Mouse (Mus musculus) stomach, postnatal 0 days (tissue): ENCODE measurements around the gene Nrxn3. TPM values are rescaled to one million over a fixed set of nuclear protein-coding genes. Genes with fewer than 3 reads are reported as not detected.

ENCODE experiments used
- ATAC-seq: fragments of 200-750 bp; cut with Nextera tagmentation; 2 replicates; pipeline ENCODE4 v1.8.0; 2017; ENCODE audit not compliant: low FRiP score, low TSS enrichment
- DNase-seq: peaks from one replicate; pipeline ENCODE4 v3.0.0-alpha.2; 2016; ENCODE audit warnings: low spot score
- H3K27ac ChIP-seq: fragments of 300-500 bp; sonication (generic); replicated peaks from 2 replicates; pipeline ENCODE4 v1.5.1; 2014; ENCODE audit warnings: mild to moderate bottlenecking, control low read depth
- H3K27me3 ChIP-seq: fragments of 300-500 bp; sonication (generic); 2 replicates; pipeline ENCODE4 v1.6.1; 2014; ENCODE audit warnings: low read length; ENCODE audit not compliant: control insufficient read depth, insufficient read depth
- H3K36me3 ChIP-seq: fragments of 300-500 bp; sonication (generic); 2 replicates; pipeline ENCODE4 v1.6.1; 2014; ENCODE audit warnings: low read length, mixed read lengths; ENCODE audit not compliant: control insufficient read depth, insufficient read depth
- H3K4me1 ChIP-seq: fragments of 300-500 bp; sonication (generic); replicated peaks from 2 replicates; pipeline ENCODE4 v1.6.1; 2014; ENCODE audit warnings: antibody characterized with exemption; ENCODE audit not compliant: control insufficient read depth, insufficient read depth
- H3K4me2 ChIP-seq: fragments of 300-500 bp; sonication (generic); replicated peaks from 2 replicates; pipeline ENCODE4 v1.6.1; 2014; ENCODE audit warnings: low read depth, mild to moderate bottlenecking, control low read depth, moderate library complexity
- H3K4me3 ChIP-seq: fragments of 300-500 bp; sonication (generic); 2 replicates; pipeline ENCODE4 v1.5.1; 2014; ENCODE audit warnings: low read depth, low read length, control low read depth
- H3K9ac ChIP-seq: fragments of 300-500 bp; sonication (generic); 2 replicates; pipeline ENCODE4 v1.6.1; 2014; ENCODE audit warnings: mild to moderate bottlenecking, low read length, control low read depth, mixed read lengths
- H3K9me3 ChIP-seq: fragments of 300-500 bp; sonication (generic); 2 replicates; pipeline ENCODE4 v1.6.1; 2016; ENCODE audit warnings: low read length; ENCODE audit not compliant: control insufficient read depth
- CTCF ChIP-seq: IDR thresholded peaks from 2 replicates; pipeline ENCODE4 v1.5.1; 2016; ENCODE audit warnings: antibody characterized with exemption, low read depth, mild to moderate bottlenecking, moderate library complexity
- EP300 ChIP-seq: optimal IDR thresholded peaks from 2 replicates; pipeline ENCODE3; 2016; ENCODE audit warnings: antibody characterized with exemption
- WGBS: fragments of 180-500 bp; shearing (Covaris S2); extraction: QIAGEN DNeasy Blood & Tissue Kit; methylation state at CpG from one replicate; pipeline ENCODE4 v1.1.7; 2014; 5-methylcytosine and 5-hydroxymethylcytosine counted together
- polyA plus RNA-seq: library from polyadenylated mRNA; unstranded; fragments of >200 nt; fragmentation: Nextera tagmentation; extraction: Ambion mirVana; gene quantifications from 2 replicates; pipeline ENCODE4 v1.2.1, GENCODE M21; 2015

Nrxn3 gene
- polyA plus RNA-seq, 1 experiment from 2014 or later, result 1.0 TPM

GRCm38 (mm10) chr12:90281236-90281635 lies 1558.6 kb downstream of the Nrxn3 start:
- Histone ChIP-seq H3K4me3 (no peak overlapping the region), H3K9me3 (no peaks in the 10 kb centered on the region), H3K27ac (no peak overlapping the region), H3K4me1 (no peaks in the 10 kb centered on the region), H3K27me3 (no peaks in the 10 kb centered on the region), H3K9ac (no peak overlapping the region), H3K4me2 (no peak overlapping the region), H3K36me3 (no peaks in the 10 kb centered on the region)
- WGBS, result 67% methylated on average over 1 of the region's 1 CpGs
- no peak for DNase-seq
- TF ChIP-seq EP300, result no peak
- TF ChIP-seq CTCF, result no peak
- ATAC-seq, result no peak

GRCm38 (mm10) chr12:90283022-90283421 lies 1560.3 kb downstream of the Nrxn3 start:
- no peak overlapping the region for H3K4me3 ChIP-seq
- H3K4me1 ChIP-seq, result no peaks in the 10 kb centered on the region
- H3K36me3 ChIP-seq, result no peaks in the 10 kb centered on the region
- no peak overlapping the region for H3K9ac ChIP-seq
- DNase-seq (no peak), ATAC-seq (no peak)
- H3K27me3 ChIP-seq, result no peaks in the 10 kb centered on the region
- WGBS, result 83% methylated on average over 5 of the region's 5 CpGs
- H3K27ac ChIP-seq, result no peak overlapping the region
- H3K9me3 ChIP-seq, result no peaks in the 10 kb centered on the region
- TF ChIP-seq EP300 (no peak), CTCF (no peak)
- H3K4me2 ChIP-seq, result no peak overlapping the region

DNA sequence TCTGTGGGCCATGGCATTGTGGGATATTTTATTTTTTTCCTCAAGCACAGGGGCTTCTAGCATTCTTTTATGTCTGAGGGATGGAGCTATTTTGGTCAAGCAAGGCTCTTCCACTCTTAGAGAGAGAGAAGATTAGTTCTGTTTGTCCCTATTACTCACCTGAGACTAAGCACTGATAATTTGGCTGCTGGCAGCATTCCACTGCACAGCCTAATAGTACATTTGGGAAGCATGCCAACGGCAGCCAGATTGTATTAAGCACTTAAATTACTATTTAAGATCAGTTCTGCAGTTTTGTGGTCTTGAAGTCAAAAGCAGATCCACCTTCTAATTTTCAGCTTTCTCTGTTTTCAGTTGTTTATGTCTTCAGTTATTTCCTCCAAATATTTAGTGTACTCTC lies 1580.0 kb downstream of the Nrxn3 start:
- Histone ChIP-seq H3K4me3 (no peak overlapping the region), H3K36me3 (no peaks in the 10 kb centered on the region), H3K9ac (no peak overlapping the region), H3K4me2 (no peak overlapping the region), H3K27me3 (no peaks in the 10 kb centered on the region), H3K9me3 (no peaks in the 10 kb centered on the region), H3K27ac (no peak overlapping the region), H3K4me1 (no peaks in the 10 kb centered on the region)
- TF ChIP-seq EP300 (no peak), CTCF (no peak)
- DNase-seq (no peak), ATAC-seq (no peak)
- WGBS, result 23% methylated on average over 1 of the region's 1 CpGs

DNA sequence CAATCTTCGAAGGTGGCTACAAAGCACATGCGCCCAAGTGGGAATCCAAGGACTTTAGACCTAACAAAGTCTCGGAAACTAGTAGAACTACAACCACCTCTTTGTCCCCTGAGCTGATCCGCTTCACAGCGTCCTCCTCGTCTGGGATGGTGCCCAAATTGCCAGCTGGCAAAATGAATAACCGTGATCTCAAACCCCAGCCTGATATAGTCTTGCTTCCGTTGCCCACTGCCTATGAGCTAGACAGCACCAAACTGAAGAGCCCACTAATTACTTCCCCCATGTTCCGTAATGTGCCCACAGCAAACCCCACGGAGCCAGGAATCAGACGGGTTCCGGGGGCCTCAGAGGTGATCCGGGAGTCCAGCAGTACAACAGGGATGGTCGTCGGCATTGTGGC lies 1609.1 kb downstream of the Nrxn3 start:
- no peaks in the 10 kb centered on the region for H3K9me3 ChIP-seq
- no peaks in the 10 kb centered on the region for H3K36me3 ChIP-seq
- H3K4me2 ChIP-seq, result no peak overlapping the region
- DNase-seq, result no peak
- H3K27ac ChIP-seq, result no peak overlapping the region
- no peak for TF ChIP-seq EP300
- TF ChIP-seq CTCF, result no peak
- no peaks in the 10 kb centered on the region for H3K27me3 ChIP-seq
- no peak overlapping the region for H3K9ac ChIP-seq
- no peaks in the 10 kb centered on the region for H3K4me1 ChIP-seq
- H3K4me3 ChIP-seq, result no peak overlapping the region
- WGBS, result 95% methylated on average over 15 of the region's 15 CpGs
- ATAC-seq, result no peak

DNA sequence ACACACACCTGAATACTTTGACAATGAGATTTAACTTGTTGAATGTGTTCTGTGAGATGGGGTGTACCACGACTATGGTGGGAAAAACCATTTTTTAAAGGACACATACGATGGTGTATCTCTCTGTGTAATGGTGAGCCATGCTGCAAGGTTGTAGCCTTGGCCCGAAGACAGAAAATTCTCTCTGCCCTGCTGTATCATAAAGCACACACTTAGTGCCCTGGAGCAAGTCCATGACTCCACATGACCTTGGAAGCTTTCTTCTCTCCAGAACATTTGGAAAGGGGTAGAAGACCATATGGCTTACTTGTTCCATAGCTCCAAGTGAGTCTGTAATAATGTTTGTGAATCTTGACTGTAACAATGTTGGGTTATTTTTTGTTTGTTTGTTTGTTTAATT lies 1609.8 kb downstream of the Nrxn3 start:
- no peak for DNase-seq
- no peaks in the 10 kb centered on the region for H3K4me1 ChIP-seq
- H3K36me3 ChIP-seq, result no peaks in the 10 kb centered on the region
- no peak overlapping the region for H3K27ac ChIP-seq
- H3K4me2 ChIP-seq, result no peak overlapping the region
- no peak overlapping the region for H3K9ac ChIP-seq
- ATAC-seq, result no peak
- WGBS, result 96% methylated on average over 3 of the region's 3 CpGs
- TF ChIP-seq EP300 (no peak), CTCF (no peak)
- no peaks in the 10 kb centered on the region for H3K27me3 ChIP-seq
- H3K4me3 ChIP-seq, result no peak overlapping the region
- H3K9me3 ChIP-seq, result no peaks in the 10 kb centered on the region

- no peak for DNase-seq
- Histone ChIP-seq H3K9me3 (no peaks in the 10 kb centered on the region), H3K36me3 (no peaks in the 10 kb centered on the region), H3K27ac (no peak overlapping the region), H3K4me1 (no peaks in the 10 kb centered on the region), H3K4me3 (no peak overlapping the region), H3K4me2 (no peak overlapping the region), H3K9ac (no peak overlapping the region), H3K27me3 (no peaks in the 10 kb centered on the region)
- ATAC-seq, result no peak
- TF ChIP-seq CTCF (no peak), EP300 (no peak)
These were observed 1615.0 kb downstream of the Nrxn3 start for GRCm38 (mm10) chr12:90337496-90338228.
